Mouse (Mus musculus): ENCODE data around the gene Itgb1bp2.

The Itgb1bp2 gene

GRCm38 (mm10) chrX:101448886-101449475 is at the start of gene Itgb1bp2:
Itgb1bp2 (plus strand) TSS chrX:101449088.
- DNase-seq (ENCODE audit: low read depth, low spot score) = peak; percentile 13

DNA sequence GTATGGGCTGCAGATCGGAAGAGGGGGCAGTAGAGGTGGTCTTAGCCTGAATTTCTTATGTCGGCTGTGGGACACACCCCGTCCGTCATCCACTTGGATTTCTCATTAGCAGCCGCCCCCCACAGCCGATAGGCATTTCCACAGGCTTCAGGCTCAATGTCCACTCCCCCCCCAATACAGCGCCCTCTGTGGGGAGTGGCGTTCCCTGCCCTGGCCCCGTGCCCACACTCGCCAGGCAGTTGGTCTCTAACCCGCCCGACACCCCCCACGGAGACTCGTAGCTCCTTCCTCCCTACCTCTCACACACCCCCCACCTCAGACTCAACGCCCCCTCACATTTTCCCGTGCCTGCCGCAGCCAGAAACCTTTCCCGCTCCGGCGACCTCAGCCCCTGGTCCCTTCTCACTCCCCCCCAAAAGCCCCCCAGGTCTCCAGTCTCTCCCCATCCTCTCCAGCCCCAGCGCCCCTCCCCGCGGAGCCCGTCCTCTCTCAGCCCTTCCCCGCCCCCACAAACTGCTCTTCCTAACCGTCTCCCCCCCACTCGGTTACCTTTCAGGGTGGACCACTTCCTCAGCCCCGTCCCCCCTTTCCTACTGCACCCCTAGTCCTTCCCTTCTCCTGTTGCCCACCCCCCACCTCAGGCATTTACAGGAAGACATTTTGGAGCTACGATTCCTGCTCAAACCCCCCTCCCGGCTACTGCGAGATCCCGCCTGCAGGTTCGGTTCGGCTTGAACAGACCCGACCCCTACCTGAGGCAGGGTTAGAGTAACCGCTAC is 29.8 kb upstream of the Itgb1bp2 start:
- DNase-seq (ENCODE audit: low read depth, low spot score) = peak; percentile 21

GRCm38 (mm10) chrX:101419725-101420699 is 28.9 kb upstream of the Itgb1bp2 start:
- DNase-seq (ENCODE audit: low read depth, low spot score) = peak; percentile 87

DNA sequence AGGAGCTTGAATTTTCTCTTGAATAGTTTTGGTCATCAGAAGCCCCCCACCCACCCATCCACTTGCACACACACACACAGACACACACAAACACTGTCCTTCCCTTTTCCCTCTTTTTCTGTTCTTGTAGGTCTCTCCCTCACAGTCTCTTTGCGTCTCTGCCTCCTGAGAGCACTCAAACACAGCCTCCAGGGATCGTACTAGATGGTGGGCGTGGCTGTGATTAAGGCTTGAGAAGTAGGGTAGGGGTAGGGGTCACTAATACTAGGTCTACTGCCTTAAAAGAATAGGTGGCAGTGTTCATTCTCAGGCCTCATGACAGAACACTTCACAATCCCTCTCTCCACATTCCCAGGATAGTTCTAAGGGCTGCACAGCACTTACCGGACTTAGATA is 28.2 kb upstream of the Itgb1bp2 start, which contains the start of gene Zmym3:
Gene Zmym3, minus strand, starts transcription at position 150 of the 396 bp plus-strand sequence.
- DNase-seq (ENCODE audit: low read depth, low spot score) = peak; percentile 23

DNA sequence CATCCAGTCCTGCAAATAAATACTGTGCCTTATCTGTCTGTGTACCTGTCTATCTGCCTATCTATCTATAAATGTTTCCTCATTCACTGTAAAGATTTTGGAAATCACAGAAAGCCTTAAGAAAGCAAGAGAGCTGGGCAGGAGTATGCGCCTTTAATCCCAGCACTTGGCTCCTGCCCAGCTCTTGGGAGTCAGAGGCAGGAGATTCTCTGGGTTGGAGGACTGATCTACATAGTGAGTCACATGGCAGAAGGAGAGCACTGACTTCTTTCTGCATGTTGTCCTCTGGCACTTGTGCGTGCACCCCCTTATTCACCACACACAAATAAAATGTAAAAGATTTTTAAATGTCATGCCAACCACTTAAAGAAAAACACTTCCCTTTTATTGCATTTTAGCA is 25.4 kb upstream of the Itgb1bp2 start:
- no peak for DNase-seq (ENCODE audit: low read depth, low spot score)

DNA sequence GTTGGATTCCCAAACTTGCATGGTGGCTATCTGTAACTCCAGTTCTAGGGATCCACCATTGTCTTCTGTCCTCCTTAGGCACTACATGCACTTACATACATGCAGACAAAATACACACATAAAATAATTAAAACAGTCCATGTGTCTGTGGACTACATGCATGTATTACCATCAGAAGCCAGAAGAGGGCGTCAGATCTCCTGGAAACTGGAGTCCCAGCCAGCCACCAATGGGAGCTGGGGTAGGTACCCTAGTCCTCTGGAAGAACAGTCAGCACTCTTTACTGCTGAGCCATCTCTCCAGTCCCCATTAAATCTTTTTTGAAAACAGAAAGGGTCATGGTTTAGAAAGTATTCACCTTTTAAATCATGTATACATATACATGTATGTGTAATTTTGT is 21.1 kb upstream of the Itgb1bp2 start:
- DNase-seq (ENCODE audit: low read depth, low spot score) = peak; percentile 54

DNA sequence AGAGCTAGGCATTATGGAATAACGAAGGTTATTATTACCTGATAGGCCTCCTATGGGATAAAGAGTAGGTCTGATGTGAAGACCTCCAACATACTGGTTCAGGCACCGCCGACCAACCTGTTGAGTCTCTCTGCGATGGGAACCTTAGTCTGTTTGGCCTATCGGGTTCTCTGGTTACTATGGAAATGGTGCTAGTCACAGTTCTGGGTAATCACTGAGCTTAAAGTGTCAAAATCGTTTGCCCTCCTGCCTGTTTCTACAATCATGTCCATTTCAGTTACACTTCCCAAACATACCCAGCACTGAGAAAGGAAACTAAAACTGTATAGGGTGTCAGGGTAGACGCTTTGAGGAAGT is 20.1 kb upstream of the Itgb1bp2 start:
- peak; percentile 57 for DNase-seq (ENCODE audit: low read depth, low spot score)

DNA sequence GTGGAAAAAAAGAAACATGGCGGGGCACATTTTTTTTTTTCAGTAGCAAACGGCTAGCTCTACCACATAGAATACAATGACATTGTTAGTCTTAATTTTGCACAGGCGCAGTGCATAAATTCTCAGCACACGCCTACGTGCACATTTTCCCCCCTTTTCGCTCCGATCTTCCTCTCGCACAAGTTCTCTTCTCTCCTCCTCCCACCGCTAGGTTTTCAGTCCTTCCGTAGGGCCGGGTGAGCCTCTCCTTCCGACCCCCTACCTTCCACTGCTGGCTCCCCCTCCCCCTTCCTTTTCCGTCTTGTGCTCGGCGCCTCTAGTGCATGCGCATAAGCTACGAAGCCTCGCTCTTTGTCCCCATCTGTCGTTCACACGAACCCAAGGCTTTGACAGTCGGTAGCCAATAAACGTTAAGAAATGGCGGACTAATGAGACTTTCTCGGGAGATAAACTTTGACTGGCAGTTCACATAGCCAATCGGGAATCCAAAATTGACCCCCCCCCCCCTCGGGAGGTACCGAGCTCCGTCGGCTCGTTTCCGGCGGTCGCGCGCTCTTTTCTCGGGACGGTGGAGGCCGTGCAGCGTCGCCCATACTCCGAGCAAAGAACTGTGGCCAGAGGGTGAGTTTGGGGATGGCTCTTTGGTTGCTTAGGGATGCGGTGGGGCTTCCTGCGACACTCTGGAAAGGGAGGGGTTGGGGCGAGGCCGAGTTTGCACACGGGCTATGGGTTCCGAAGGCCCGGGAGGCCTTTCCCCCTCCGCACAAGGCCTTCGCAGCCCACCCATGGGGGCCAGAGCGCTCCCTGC is 19.5 kb upstream of the Itgb1bp2 start, which contains the start of gene Nono:
Gene Nono, plus strand, starts transcription at position 177 of the 808 bp plus-strand sequence.
- peak; percentile 99 for DNase-seq (ENCODE audit: low read depth, low spot score)

DNA sequence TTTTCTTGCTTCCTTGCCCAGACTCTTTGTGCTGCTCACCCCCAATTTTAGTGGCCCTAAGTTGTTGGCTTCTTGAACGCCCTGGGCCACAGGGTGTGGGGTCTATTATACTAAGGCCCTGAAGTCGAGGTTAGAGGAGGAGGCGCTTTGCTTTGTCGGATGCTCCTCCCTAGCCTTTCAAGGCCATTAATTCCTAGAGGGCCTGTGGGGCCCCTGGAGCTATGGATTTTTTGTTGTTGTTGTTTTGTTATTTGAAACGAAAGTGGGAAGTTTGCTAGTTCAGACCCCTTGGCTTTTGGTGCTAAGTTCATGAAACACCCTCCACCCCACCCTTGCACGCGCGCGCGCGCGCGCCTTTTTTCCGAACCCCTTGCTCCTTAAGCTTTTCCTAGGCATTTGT is 18.9 kb upstream of the Itgb1bp2 start:
- DNase-seq (ENCODE audit: low read depth, low spot score) = peak; percentile 76

DNA sequence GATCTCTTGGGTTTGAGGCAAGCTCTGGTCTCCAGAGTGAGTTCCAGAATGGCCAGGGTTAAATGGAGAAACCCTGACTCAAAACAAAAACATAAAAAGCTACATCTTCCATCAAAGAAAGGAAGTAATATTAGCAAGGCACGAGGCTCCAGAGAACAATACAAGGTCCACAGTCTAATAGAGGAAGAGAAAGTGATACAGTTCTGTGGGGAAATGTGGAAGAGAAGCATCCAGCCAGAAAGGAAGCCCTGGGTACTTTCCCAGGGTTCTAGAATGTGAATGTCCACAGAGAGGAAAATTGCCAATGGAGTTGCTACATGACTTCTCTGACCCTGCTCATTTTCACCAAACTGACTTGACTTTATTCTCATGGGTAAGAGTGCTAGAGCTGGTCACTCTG is 2.3 kb downstream of the Itgb1bp2 start:
- DNase-seq (ENCODE audit: low read depth, low spot score) = no peak

DNA sequence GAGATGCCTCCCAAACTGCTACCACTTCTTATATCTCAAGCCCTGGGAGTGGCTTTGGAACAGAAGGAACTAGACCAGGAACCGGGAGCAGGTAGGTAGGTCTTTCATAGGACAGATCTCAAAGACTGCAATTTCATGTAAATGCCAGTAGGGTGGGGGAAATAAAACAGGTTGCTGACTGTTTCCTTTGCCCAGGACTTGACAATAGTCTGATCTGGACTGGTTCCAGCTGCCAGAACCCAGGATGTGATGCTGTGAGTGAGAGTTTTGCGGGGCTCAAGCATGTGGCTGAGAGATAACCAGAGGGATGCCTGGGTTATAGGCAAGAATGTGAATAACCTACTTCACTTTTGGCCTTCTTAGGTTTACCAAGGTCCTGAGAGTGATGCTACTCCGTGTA is 2.7 kb downstream of the Itgb1bp2 start:
- peak; percentile 45 for DNase-seq (ENCODE audit: low read depth, low spot score)

GRCm38 (mm10) chrX:101472202-101472601 is 23.3 kb downstream of the Itgb1bp2 start:
- DNase-seq (ENCODE audit: low read depth, low spot score) = no peak

DNA sequence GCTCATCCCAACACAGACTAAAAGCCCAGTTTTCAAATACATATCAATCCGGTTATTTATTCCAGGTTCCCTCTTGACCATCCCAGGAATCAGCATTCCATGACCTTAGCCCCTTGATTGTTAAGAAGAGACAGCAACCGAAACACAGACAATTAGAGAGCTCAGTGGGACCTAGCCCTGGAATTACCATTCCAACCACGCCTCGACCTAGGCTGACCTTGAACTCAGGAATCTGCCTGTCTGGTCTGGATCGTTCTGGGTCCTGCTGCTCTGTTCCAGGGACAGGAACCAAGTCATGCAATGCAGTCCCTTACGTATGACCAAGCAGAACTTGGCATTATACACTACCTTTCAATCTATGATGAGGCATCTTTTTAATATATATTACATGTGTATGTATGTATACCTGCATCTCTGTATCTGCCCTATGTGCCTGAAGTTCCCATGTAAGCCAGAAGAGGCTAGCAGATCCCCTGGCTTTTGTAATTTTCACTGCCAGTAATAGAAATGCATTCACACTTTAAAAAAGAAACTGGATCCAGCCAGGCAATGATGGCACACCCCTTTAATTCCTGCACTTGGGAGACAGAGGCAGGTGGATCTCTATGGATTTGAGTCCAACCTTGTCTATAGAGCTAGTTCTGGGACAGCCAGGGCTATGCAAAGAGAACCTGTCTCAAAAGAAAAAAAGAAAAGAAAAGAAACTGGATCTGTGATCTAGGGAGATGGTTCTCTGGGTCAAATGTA is 32.9 kb downstream of the Itgb1bp2 start:
- DNase-seq (ENCODE audit: low read depth, low spot score) = peak; percentile 97

DNA sequence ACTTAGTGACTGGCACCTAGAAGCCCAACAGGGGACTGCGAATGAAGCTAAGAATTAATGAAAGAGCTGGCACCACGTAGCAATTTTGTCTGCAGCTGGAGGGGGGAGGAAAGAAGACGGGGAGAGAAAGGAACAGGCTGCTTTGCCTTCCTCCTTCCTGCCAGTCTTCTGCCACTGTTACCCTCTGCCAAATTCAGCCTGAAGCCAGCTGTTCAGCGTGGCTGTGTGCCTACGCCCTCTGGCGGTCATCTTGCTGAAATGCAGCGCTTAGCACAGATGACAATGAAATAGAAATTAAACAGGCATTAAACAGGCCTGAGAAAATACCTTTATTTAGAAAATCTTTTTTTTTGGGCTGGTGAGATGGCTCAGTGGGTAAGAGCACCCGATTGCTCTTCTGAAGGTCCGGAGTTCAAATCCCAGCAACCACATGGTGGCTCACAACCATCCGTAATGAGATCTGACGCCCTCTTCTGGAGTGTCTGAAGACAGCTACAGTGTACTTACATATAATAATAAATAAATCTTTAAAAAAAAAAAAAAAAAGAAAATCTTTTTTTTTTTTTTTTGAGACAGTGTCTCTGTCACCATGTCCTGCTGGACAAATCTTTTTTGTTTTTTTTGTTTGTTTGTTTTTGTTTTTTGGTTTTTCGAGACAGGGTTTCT is 37.7 kb downstream of the Itgb1bp2 start:
- peak; percentile 56 for DNase-seq (ENCODE audit: low read depth, low spot score)

All from R1 (cell line).